Mouse (Mus musculus): ENCODE data around the gene Pxt1. TPM values are rescaled to one million over a fixed set of nuclear protein-coding genes. Genes with fewer than 3 reads are reported as not detected.

Pxt1 gene
- total RNA-seq, 2 experiments from 2014 or later = 0.59 to 0.67 TPM

Other genes starting within 250 kb of the Pxt1 start
- gene AC170998.1, start 217.8 kb downstream of the Pxt1 start, total RNA-seq (2021) = 1 to 10 TPM; 2.5 to 3.8 TPM
- gene Mapk13, start 174.5 kb downstream of the Pxt1 start, total RNA-seq (2021) = 10 to 100 TPM; 72.1 to 75.4 TPM
- 10 to 100 TPM; 81.7 to 89.0 TPM for gene Brpf3, start 142.8 kb downstream of the Pxt1 start, total RNA-seq (2021)
- gene Pnpla1, start 85.4 kb downstream of the Pxt1 start, total RNA-seq (2021) = under 1 TPM; 0.06 to 0.11 TPM
- under 1 TPM; 0.11 TPM for gene 4930539E08Rik, start 28.5 kb downstream of the Pxt1 start, total RNA-seq (2021)
- gene Kctd20, start 8.1 kb upstream of the Pxt1 start, total RNA-seq (2021) = 10 to 100 TPM; 79.8 to 86.5 TPM
- gene Stk38, start 64.2 kb upstream of the Pxt1 start, total RNA-seq (2021) = 10 to 100 TPM; 90.2 to 94.9 TPM
- gene Srsf3, start 88.8 kb upstream of the Pxt1 start, total RNA-seq (2021) = 100 to 1,000 TPM; 235 to 271 TPM
- 10 to 100 TPM; 33.7 to 36.0 TPM for gene Cdkn1a, start 147.1 kb upstream of the Pxt1 start, total RNA-seq (2021)
- 1 to 10 TPM; 1.4 to 1.7 TPM for gene Rab44, start 170.3 kb upstream of the Pxt1 start, total RNA-seq (2021)